Mouse (Mus musculus) lung, postnatal 0 days (tissue): ENCODE data around the gene P3h1. TPM values are rescaled to one million over a fixed set of nuclear protein-coding genes. Genes with fewer than 3 reads are reported as not detected.

Experiments used
- ATAC-seq: fragments of 200-750 bp; cut with Nextera tagmentation; 2 replicates; pipeline ENCODE4 v1.8.0; 2017; ENCODE audit warnings: moderate library complexity
- DNase-seq: peaks from one replicate; pipeline ENCODE4 v3.0.0-alpha.2; 2016; ENCODE audit warnings: low spot score
- H3K27ac ChIP-seq: fragments of 300-500 bp; sonication (generic); 2 replicates; pipeline ENCODE4 v1.5.1; 2014; ENCODE audit warnings: antibody characterized with exemption, mild to moderate bottlenecking, low read length, mixed read lengths
- H3K27me3 ChIP-seq: fragments of 300-500 bp; sonication (generic); replicated peaks from 2 replicates; pipeline ENCODE4 v1.6.1; 2014; ENCODE audit warnings: low read length, mixed read lengths; ENCODE audit not compliant: insufficient read depth
- H3K36me3 ChIP-seq: fragments of 300-500 bp; sonication (generic); 2 replicates; pipeline ENCODE4 v1.6.1; 2014; ENCODE audit warnings: low read length, mixed read lengths; ENCODE audit not compliant: insufficient read depth
- H3K4me1 ChIP-seq: fragments of 300-500 bp; sonication (generic); 2 replicates; pipeline ENCODE4 v1.6.1; 2014; ENCODE audit warnings: antibody characterized with exemption, low read depth, low read length, mixed read lengths; ENCODE audit not compliant: insufficient read depth
- H3K4me2 ChIP-seq: fragments of 300-500 bp; sonication (generic); replicated peaks from 2 replicates; pipeline ENCODE4 v1.6.1; 2014; ENCODE audit warnings: low read depth, mild to moderate bottlenecking, low read length, moderate library complexity, mixed read lengths
- H3K4me3 ChIP-seq: fragments of 300-500 bp; sonication (generic); 2 replicates; pipeline ENCODE4 v1.5.1; 2014; ENCODE audit warnings: low read depth, low read length
- H3K9ac ChIP-seq: fragments of 300-500 bp; sonication (generic); replicated peaks from 2 replicates; pipeline ENCODE4 v1.6.1; 2014; ENCODE audit warnings: low read depth, mild to moderate bottlenecking
- H3K9me3 ChIP-seq: fragments of 300-500 bp; sonication (generic); 2 replicates; pipeline ENCODE4 v1.6.1; 2016; ENCODE audit warnings: low read length, mixed read lengths
- CTCF ChIP-seq: IDR thresholded peaks from 2 replicates; pipeline ENCODE4 v1.5.1; 2016; ENCODE audit warnings: antibody characterized with exemption, mild to moderate bottlenecking
- EP300 ChIP-seq: IDR thresholded peaks from 2 replicates; pipeline ENCODE4 v1.6.1; 2016; ENCODE audit warnings: antibody characterized with exemption, mild to moderate bottlenecking, control low read depth
- WGBS: fragments of 180-500 bp; shearing (Covaris S2); extraction: QIAGEN DNeasy Blood & Tissue Kit; methylation state at CpG from one replicate; pipeline ENCODE4 v1.1.7; 2014; 5-methylcytosine and 5-hydroxymethylcytosine counted together
- polyA plus RNA-seq: library from polyadenylated mRNA; unstranded; fragments of >200 nt; fragmentation: Nextera tagmentation; extraction: Ambion mirVana; gene quantifications from 2 replicates; pipeline ENCODE4 v1.2.1, GENCODE M21; 2015

Gene P3h1
- polyA plus RNA-seq, 1 experiment from 2014 or later, result 32.2 TPM

- DNase-seq (peak; percentile 76), ATAC-seq (peak; percentile 39)
- Histone ChIP-seq H3K27ac (peak overlapping the region; percentile 66), H3K4me3 (peak overlapping the region; percentile 84), H3K9me3 (no peaks in the 10 kb centered on the region), H3K36me3 (0 out of 2 replicates have a peak, but pooled peaks cover under 1% of the 10 kb centered on the region), H3K27me3 (no peaks in the 10 kb centered on the region), H3K4me1 (peaks cover 6% of the 10 kb centered on the region; the same call in 1 of the 2 replicates), H3K4me2 (peak overlapping the region; percentile 97), H3K9ac (peak overlapping the region; percentile 66)
- WGBS, result under 1% methylated on average over 36 of the region's 36 CpGs
- TF ChIP-seq EP300 (no peak), CTCF (peak; percentile 44)
Observed at GRCm38 (mm10) chr4:119233256-119233901, 664 bp downstream of the P3h1 start.

GRCm38 (mm10) chr4:119234348-119234747 is 1.6 kb downstream of the P3h1 start:
- Histone ChIP-seq H3K36me3 (no peaks in the 10 kb centered on the region), H3K9ac (no peak overlapping the region), H3K4me2 (peak overlapping the region; percentile 97; the same call in 1 of the 2 replicates), H3K4me1 (peaks cover 6% of the 10 kb centered on the region; the same call in 1 of the 2 replicates), H3K9me3 (no peaks in the 10 kb centered on the region), H3K4me3 (no peak overlapping the region), H3K27ac (no peak overlapping the region), H3K27me3 (no peaks in the 10 kb centered on the region)
- ATAC-seq, result no peak
- WGBS, result 78% methylated on average over 3 of the region's 3 CpGs
- DNase-seq, result no peak
- TF ChIP-seq CTCF (no peak), EP300 (no peak)

GRCm38 (mm10) chr4:119238661-119239060 is 5.9 kb downstream of the P3h1 start:
- H3K9me3 ChIP-seq, result no peaks in the 10 kb centered on the region
- no peaks in the 10 kb centered on the region for H3K36me3 ChIP-seq
- TF ChIP-seq CTCF (no peak), EP300 (no peak)
- peaks cover 4% of the 10 kb centered on the region; the same call in 1 of the 2 replicates for H3K4me1 ChIP-seq
- H3K27ac ChIP-seq, result no peak overlapping the region
- 77% methylated on average over 3 of the region's 3 CpGs for WGBS
- no peak overlapping the region for H3K9ac ChIP-seq
- H3K4me3 ChIP-seq, result no peak overlapping the region
- H3K27me3 ChIP-seq, result no peaks in the 10 kb centered on the region
- DNase-seq (no peak), ATAC-seq (no peak)
- no peak overlapping the region for H3K4me2 ChIP-seq

GRCm38 (mm10) chr4:119239181-119239682 is 6.5 kb downstream of the P3h1 start:
- Histone ChIP-seq H3K4me1 (no peaks in the 10 kb centered on the region), H3K4me2 (peak overlapping the region; percentile 36), H3K27ac (no peak overlapping the region), H3K9me3 (no peaks in the 10 kb centered on the region), H3K9ac (no peak overlapping the region), H3K36me3 (no peaks in the 10 kb centered on the region), H3K27me3 (no peaks in the 10 kb centered on the region), H3K4me3 (no peak overlapping the region)
- 37% methylated on average over 12 of the region's 12 CpGs for WGBS
- DNase-seq, result peak; percentile 94
- TF ChIP-seq EP300 (no peak), CTCF (peak; percentile 90)
- peak; percentile 78 for ATAC-seq

- 85% methylated on average over 14 of the region's 14 CpGs for WGBS
- H3K9me3 ChIP-seq, result no peaks in the 10 kb centered on the region
- H3K36me3 ChIP-seq, result no peaks in the 10 kb centered on the region
- TF ChIP-seq EP300 (no peak), CTCF (peak; percentile 65)
- no peak for ATAC-seq
- no peaks in the 10 kb centered on the region for H3K27me3 ChIP-seq
- no peak overlapping the region for H3K27ac ChIP-seq
- H3K4me2 ChIP-seq, result no peak overlapping the region
- no peak overlapping the region for H3K9ac ChIP-seq
- no peak for DNase-seq
- H3K4me3 ChIP-seq, result no peak overlapping the region
- H3K4me1 ChIP-seq, result no peaks in the 10 kb centered on the region; the same call in 1 of the 2 replicates
Observed at GRCm38 (mm10) chr4:119241664-119242063, 8.9 kb downstream of the P3h1 start.

GRCm38 (mm10) chr4:119242571-119242970 is 9.9 kb downstream of the P3h1 start:
- Histone ChIP-seq H3K9ac (no peak overlapping the region), H3K9me3 (no peaks in the 10 kb centered on the region), H3K27ac (no peak overlapping the region), H3K4me1 (no peaks in the 10 kb centered on the region; the same call in none of the 2 replicates), H3K4me2 (no peak overlapping the region), H3K36me3 (no peaks in the 10 kb centered on the region), H3K27me3 (no peaks in the 10 kb centered on the region), H3K4me3 (no peak overlapping the region)
- no peak for DNase-seq
- 93% methylated on average over 12 of the region's 12 CpGs for WGBS
- no peak for TF ChIP-seq EP300
- no peak for TF ChIP-seq CTCF
- no peak for ATAC-seq
